Mouse (Mus musculus) G1E (cell line): ENCODE measurements around the gene Prickle1. TPM values are rescaled to one million over a fixed set of nuclear protein-coding genes. Genes with fewer than 3 reads are reported as not detected.

ENCODE experiments used
- ATAC-seq: 2 replicates; pipeline ENCODE4 v1.8.0; 2016; ENCODE audit warnings: mild to moderate bottlenecking; ENCODE audit not compliant: insufficient number of reproducible peaks, poor library complexity, low FRiP score, severe bottlenecking; ENCODE audit errors: extremely low read depth
- DNase-seq: peaks from one replicate; pipeline ENCODE4 v3.0.0; 2012; ENCODE audit warnings: low spot score
- H3K27me3 ChIP-seq: 2 replicates; pipeline ENCODE4 v1.6.1; 2012; ENCODE audit warnings: mild to moderate bottlenecking, low read length, inconsistent platforms; ENCODE audit not compliant: insufficient read depth
- H3K36me3 ChIP-seq: replicated peaks from 2 replicates; pipeline ENCODE3; 2012; ENCODE audit warnings: mild to moderate bottlenecking, inconsistent platforms
- H3K4me1 ChIP-seq: 2 replicates; pipeline ENCODE4 v1.6.1; 2012; ENCODE audit warnings: low read depth, low read length, inconsistent platforms, mixed read lengths; ENCODE audit not compliant: insufficient read depth
- H3K4me3 ChIP-seq: 2 replicates; pipeline ENCODE4 v1.5.1; 2012; ENCODE audit warnings: low read depth, mild to moderate bottlenecking, inconsistent platforms, low read length, moderate library complexity, mixed read lengths
- H3K9me3 ChIP-seq: replicated peaks from 2 replicates; pipeline ENCODE4 v1.6.1; 2012; ENCODE audit warnings: inconsistent platforms
- CTCF ChIP-seq: IDR thresholded peaks from 2 replicates; pipeline ENCODE4 v1.5.1; 2012; ENCODE audit warnings: low read depth, low read length, inconsistent platforms, mixed read lengths
- GATA1 ChIP-seq: IDR thresholded peaks from 2 replicates; pipeline ENCODE4 v1.6.1; 2012; ENCODE audit warnings: borderline replicate concordance, low read length, inconsistent platforms, mixed read lengths
- GATA2 ChIP-seq: IDR thresholded peaks from 2 replicates; pipeline ENCODE4 v1.6.1; 2012; ENCODE audit warnings: low read depth, low read length, inconsistent platforms, borderline replicate concordance
- POLR2AphosphoS5 ChIP-seq: IDR thresholded peaks from 2 replicates; pipeline ENCODE4 v1.6.1; 2012; ENCODE audit warnings: low read depth, low read length, inconsistent platforms; ENCODE audit not compliant: insufficient replicate concordance
- TAL1 ChIP-seq: conservative IDR thresholded peaks from 2 replicates; pipeline ENCODE4 v1.6.1; 2012; ENCODE audit warnings: low read depth, low read length, inconsistent platforms, mixed read lengths
- polyA plus RNA-seq: library from polyadenylated mRNA; stranded (reverse); fragments of >175 nt; gene quantifications from 2 replicates; pipeline ENCODE4 v1.2.3, GENCODE M21; 2012
- total RNA-seq, 2 experiments: library from RNA; stranded (forward) in 1 of 2; stranded (reverse) in 1 of 2; fragments of 200-1000 nt in 1 of 2; fragments of >200 nt in 1 of 2; fragmentation: Nextera tagmentation in 1 of 2; gene quantifications; 2 replicates each; pipeline ENCODE4 v1.2.3; 2014 to 2017

Prickle1 gene
- total and polyA plus RNA-seq, 3 experiments, result under 0.01 TPM; not detected in 2

DNA sequence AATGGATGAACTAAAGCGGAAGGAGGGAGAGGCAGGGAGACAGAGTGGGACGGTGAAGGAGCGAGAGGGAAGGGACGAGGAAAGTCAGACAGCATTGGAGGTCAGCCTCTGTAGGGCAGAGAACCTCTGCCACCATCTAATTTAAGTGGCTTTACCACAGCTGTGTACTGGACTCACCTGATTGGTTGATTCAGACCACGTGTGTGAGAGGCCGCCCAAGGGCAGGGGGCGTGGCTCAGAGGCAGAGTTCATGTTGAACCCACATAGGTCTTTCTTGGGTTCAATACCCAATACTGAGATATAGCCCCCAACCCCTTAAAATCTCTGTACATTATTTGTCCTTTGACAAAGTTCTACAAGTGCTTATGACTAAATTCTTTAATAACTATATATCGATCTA, 8.0 kb downstream of the Prickle1 start:
- Histone ChIP-seq H3K27me3 (no peaks in the 10 kb centered on the region), H3K9me3 (peaks cover 51% of the 10 kb centered on the region), H3K4me1 (no peaks in the 10 kb centered on the region), H3K36me3 (no peaks in the 10 kb centered on the region), H3K4me3 (no peak overlapping the region)
- TF ChIP-seq TAL1 (no peak), POLR2AphosphoS5 (no peak), GATA1 (no peak), GATA2 (no peak), CTCF (no peak)
- DNase-seq, result no peak
- ATAC-seq, result no peak

- no peak for DNase-seq
- no peaks in the 10 kb centered on the region for H3K4me1 ChIP-seq
- TF ChIP-seq GATA2 (no peak), CTCF (no peak), GATA1 (no peak), POLR2AphosphoS5 (no peak), TAL1 (no peak)
- no peaks in the 10 kb centered on the region for H3K27me3 ChIP-seq
- H3K36me3 ChIP-seq, result no peaks in the 10 kb centered on the region
- no peak for ATAC-seq
- no peak overlapping the region for H3K4me3 ChIP-seq
- H3K9me3 ChIP-seq, result peaks cover 49% of the 10 kb centered on the region
Observed at GRCm38 (mm10) chr15:93583051-93583450, 12.6 kb downstream of the Prickle1 start.

GRCm38 (mm10) chr15:93581736-93582135, 14.0 kb downstream of the Prickle1 start:
- H3K36me3 ChIP-seq, result no peaks in the 10 kb centered on the region
- DNase-seq (no peak), ATAC-seq (no peak)
- no peak overlapping the region for H3K4me3 ChIP-seq
- H3K27me3 ChIP-seq, result no peaks in the 10 kb centered on the region
- no peaks in the 10 kb centered on the region for H3K4me1 ChIP-seq
- peaks cover 50% of the 10 kb centered on the region for H3K9me3 ChIP-seq
- no peak for TF ChIP-seq CTCF
- TF ChIP-seq TAL1, result no peak
- TF ChIP-seq GATA1, result no peak
- no peak for TF ChIP-seq POLR2AphosphoS5
- TF ChIP-seq GATA2, result no peak

GRCm38 (mm10) chr15:93579899-93580298, 15.8 kb downstream of the Prickle1 start:
- Histone ChIP-seq H3K27me3 (no peaks in the 10 kb centered on the region), H3K4me1 (no peaks in the 10 kb centered on the region), H3K9me3 (peaks cover 51% of the 10 kb centered on the region), H3K36me3 (no peaks in the 10 kb centered on the region), H3K4me3 (no peak overlapping the region)
- no peak for TF ChIP-seq POLR2AphosphoS5
- no peak for TF ChIP-seq GATA1
- TF ChIP-seq TAL1, result no peak
- no peak for TF ChIP-seq GATA2
- TF ChIP-seq CTCF, result no peak
- DNase-seq (no peak), ATAC-seq (no peak)

- TF ChIP-seq CTCF, result no peak
- TF ChIP-seq TAL1, result no peak
- TF ChIP-seq GATA2, result no peak
- TF ChIP-seq GATA1, result no peak
- TF ChIP-seq POLR2AphosphoS5, result no peak
- DNase-seq, result no peak
- H3K4me1 ChIP-seq, result no peaks in the 10 kb centered on the region
Observed at GRCm38 (mm10) chr15:93579100-93579499, 16.6 kb downstream of the Prickle1 start.

GRCm38 (mm10) chr15:93576361-93576760, 19.3 kb downstream of the Prickle1 start:
- ATAC-seq (no peak), DNase-seq (no peak)
- Histone ChIP-seq H3K9me3 (peaks cover 39% of the 10 kb centered on the region), H3K4me1 (no peaks in the 10 kb centered on the region), H3K27me3 (no peaks in the 10 kb centered on the region), H3K4me3 (no peak overlapping the region), H3K36me3 (no peaks in the 10 kb centered on the region)
- TF ChIP-seq GATA2 (no peak), TAL1 (no peak), POLR2AphosphoS5 (no peak), GATA1 (no peak), CTCF (no peak)

More at GRCm38 (mm10) chr15:93579100-93579499, 16.6 kb downstream of the Prickle1 start:
- Histone ChIP-seq H3K9me3 (peaks cover 51% of the 10 kb centered on the region), H3K4me3 (no peak overlapping the region), H3K27me3 (no peaks in the 10 kb centered on the region), H3K36me3 (no peaks in the 10 kb centered on the region)
- ATAC-seq, result no peak

DNA sequence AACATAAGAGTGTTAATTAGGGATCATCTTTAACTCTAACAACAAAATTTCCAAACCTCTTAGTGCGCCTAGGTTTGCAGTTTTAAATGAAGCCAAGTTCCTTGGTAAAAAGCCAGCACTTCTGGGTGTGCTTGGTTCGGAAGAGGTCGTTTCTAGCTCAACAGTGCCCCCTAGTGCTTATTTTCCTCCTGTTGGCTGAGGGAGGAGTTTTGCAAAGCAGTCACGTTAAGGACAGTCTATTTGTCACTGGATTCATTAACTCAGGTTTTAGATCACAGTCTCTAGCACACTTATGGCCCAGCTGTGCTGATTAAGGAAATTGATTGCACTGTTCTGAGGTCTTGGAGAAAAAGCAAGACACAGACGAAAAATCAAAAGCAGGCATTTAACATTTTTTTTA, 19.8 kb downstream of the Prickle1 start:
- ATAC-seq, result no peak
- H3K36me3 ChIP-seq, result no peaks in the 10 kb centered on the region
- no peak overlapping the region for H3K4me3 ChIP-seq
- peaks cover 37% of the 10 kb centered on the region for H3K9me3 ChIP-seq
- no peak for DNase-seq
- H3K27me3 ChIP-seq, result no peaks in the 10 kb centered on the region
- no peaks in the 10 kb centered on the region for H3K4me1 ChIP-seq
- TF ChIP-seq GATA2 (no peak), CTCF (no peak), TAL1 (no peak), POLR2AphosphoS5 (no peak), GATA1 (no peak)
